Mouse (Mus musculus): ENCODE data around the gene Vpreb3. TPM values are rescaled to one million over a fixed set of nuclear protein-coding genes. Genes with fewer than 3 reads are reported as not detected.

The Vpreb3 gene
- polyA plus RNA-seq, 1 experiment from 2014 or later, result 0.48 TPM

GRCm38 (mm10) chr10:75936909-75937667 is 5.8 kb upstream of the Vpreb3 start:
- Histone ChIP-seq H3K27ac (no peak overlapping the region), H3K27me3 (ENCODE audit: poor library complexity, severe bottlenecking) (peaks cover 84% of the 10 kb centered on the region), H3K36me3 (replicated peaks) (no peaks in the 10 kb centered on the region), H3K4me1 (peaks cover 52% of the 10 kb centered on the region), H3K9me3 (no peaks in the 10 kb centered on the region), H3K4me3 (no peak overlapping the region)
- no peak for DNase-seq (ENCODE audit: extremely low spot score, low spot score)
- 31% methylated on average over 18 of the region's 18 CpGs for WGBS

GRCm38 (mm10) chr10:75937851-75938643 is 4.8 kb upstream of the Vpreb3 start:
- no peak overlapping the region for H3K27ac ChIP-seq
- peaks cover 42% of the 10 kb centered on the region for H3K4me1 ChIP-seq
- peaks cover 83% of the 10 kb centered on the region for H3K27me3 ChIP-seq (ENCODE audit: poor library complexity, severe bottlenecking)
- DNase-seq (ENCODE audit: extremely low spot score, low spot score), result no peak
- 63% methylated on average over 10 of the region's 10 CpGs for WGBS
- no peaks in the 10 kb centered on the region for H3K9me3 ChIP-seq
- no peak overlapping the region for H3K4me3 ChIP-seq
- H3K36me3 ChIP-seq (replicated peaks), result no peaks in the 10 kb centered on the region

GRCm38 (mm10) chr10:75939481-75940234 is 3.2 kb upstream of the Vpreb3 start:
- H3K27ac ChIP-seq, result 0 out of 2 replicates have a peak overlapping the region, but pooled peaks have one; percentile 1
- peaks cover 69% of the 10 kb centered on the region for H3K27me3 ChIP-seq (ENCODE audit: poor library complexity, severe bottlenecking)
- 50% methylated on average over 9 of the region's 9 CpGs for WGBS

GRCm38 (mm10) chr10:75940520-75940919 is 2.3 kb upstream of the Vpreb3 start, which contains the start of gene Gm867:
Gm867 (minus strand) TSS chr10:75940672.
- 86% methylated on average over 5 of the region's 5 CpGs for WGBS
- H3K4me1 ChIP-seq, result peaks cover 44% of the 10 kb centered on the region
- 0 out of 2 replicates have a peak within 1 kb of the TSS, but pooled peaks have one; percentile 1 for H3K27ac ChIP-seq
- H3K36me3 ChIP-seq (replicated peaks), result no peaks in the 10 kb centered on the region
- no peaks in the 10 kb centered on the region for H3K9me3 ChIP-seq
- H3K27me3 ChIP-seq (ENCODE audit: poor library complexity, severe bottlenecking), result peaks cover 60% of the 10 kb centered on the region
- DNase-seq (ENCODE audit: extremely low spot score, low spot score), result no peak
- no peak within 1 kb of the TSS for H3K4me3 ChIP-seq

More at GRCm38 (mm10) chr10:75939481-75940234, 3.2 kb upstream of the Vpreb3 start:
- no peaks in the 10 kb centered on the region for H3K36me3 ChIP-seq (replicated peaks)
- no peak for DNase-seq (ENCODE audit: extremely low spot score, low spot score)
- no peaks in the 10 kb centered on the region for H3K9me3 ChIP-seq
- H3K4me1 ChIP-seq, result peaks cover 49% of the 10 kb centered on the region
- H3K4me3 ChIP-seq, result no peak overlapping the region

- peaks cover 53% of the 10 kb centered on the region for H3K27me3 ChIP-seq (ENCODE audit: poor library complexity, severe bottlenecking)
- WGBS, result 63% methylated on average over 9 of the region's 9 CpGs
- H3K4me1 ChIP-seq, result peaks cover 37% of the 10 kb centered on the region
- H3K4me3 ChIP-seq, result no peak overlapping the region
- no peaks in the 10 kb centered on the region for H3K9me3 ChIP-seq
- DNase-seq (ENCODE audit: extremely low spot score, low spot score), result no peak
- no peak overlapping the region for H3K27ac ChIP-seq
- no peaks in the 10 kb centered on the region for H3K36me3 ChIP-seq (replicated peaks)
These were observed 1.6 kb upstream of the Vpreb3 start for GRCm38 (mm10) chr10:75941042-75941824.

GRCm38 (mm10) chr10:75944066-75944772 is 1.4 kb downstream of the Vpreb3 start:
- H3K36me3 ChIP-seq (replicated peaks), result no peaks in the 10 kb centered on the region
- no peak for DNase-seq (ENCODE audit: extremely low spot score, low spot score)
- WGBS, result 37% methylated on average over 11 of the region's 11 CpGs
- H3K4me1 ChIP-seq, result peaks cover 30% of the 10 kb centered on the region
- no peak overlapping the region for H3K27ac ChIP-seq
- peaks cover 44% of the 10 kb centered on the region for H3K27me3 ChIP-seq (ENCODE audit: poor library complexity, severe bottlenecking)
- no peak overlapping the region for H3K4me3 ChIP-seq
- H3K9me3 ChIP-seq, result no peaks in the 10 kb centered on the region

GRCm38 (mm10) chr10:75945213-75945612 is 2.4 kb downstream of the Vpreb3 start:
- 95% methylated on average over 7 of the region's 7 CpGs for WGBS
- Histone ChIP-seq H3K9me3 (no peaks in the 10 kb centered on the region), H3K27me3 (ENCODE audit: poor library complexity, severe bottlenecking) (peaks cover 44% of the 10 kb centered on the region), H3K4me1 (peaks cover 26% of the 10 kb centered on the region), H3K36me3 (replicated peaks) (no peaks in the 10 kb centered on the region), H3K4me3 (no peak overlapping the region), H3K27ac (no peak overlapping the region)
- DNase-seq (ENCODE audit: extremely low spot score, low spot score), result no peak

GRCm38 (mm10) chr10:75945896-75946295 is 3.0 kb downstream of the Vpreb3 start:
- no peak for DNase-seq (ENCODE audit: extremely low spot score, low spot score)
- Histone ChIP-seq H3K27ac (no peak overlapping the region), H3K4me3 (no peak overlapping the region), H3K4me1 (peaks cover 26% of the 10 kb centered on the region), H3K9me3 (no peaks in the 10 kb centered on the region), H3K27me3 (ENCODE audit: poor library complexity, severe bottlenecking) (peaks cover 48% of the 10 kb centered on the region), H3K36me3 (replicated peaks) (no peaks in the 10 kb centered on the region)
- WGBS, result 93% methylated on average over 7 of the region's 7 CpGs

GRCm38 (mm10) chr10:75948079-75948478 is 5.2 kb downstream of the Vpreb3 start:
- no peak for DNase-seq (ENCODE audit: extremely low spot score, low spot score)
- no peaks in the 10 kb centered on the region for H3K36me3 ChIP-seq (replicated peaks)
- H3K27me3 ChIP-seq (ENCODE audit: poor library complexity, severe bottlenecking), result peaks cover 47% of the 10 kb centered on the region
- H3K4me3 ChIP-seq, result no peak overlapping the region
- H3K4me1 ChIP-seq, result peaks cover 25% of the 10 kb centered on the region
- H3K9me3 ChIP-seq, result no peaks in the 10 kb centered on the region
- no peak overlapping the region for H3K27ac ChIP-seq
- WGBS, result 77% methylated on average over 5 of the region's 5 CpGs

GRCm38 (mm10) chr10:75949053-75950045 is 6.5 kb downstream of the Vpreb3 start:
- DNase-seq (ENCODE audit: extremely low spot score, low spot score), result no peak
- H3K9me3 ChIP-seq, result no peaks in the 10 kb centered on the region
- H3K27ac ChIP-seq, result no peak overlapping the region
- H3K27me3 ChIP-seq (ENCODE audit: poor library complexity, severe bottlenecking), result peaks cover 50% of the 10 kb centered on the region
- H3K4me3 ChIP-seq, result no peak overlapping the region
- peaks cover 21% of the 10 kb centered on the region for H3K4me1 ChIP-seq
- H3K36me3 ChIP-seq (replicated peaks), result no peaks in the 10 kb centered on the region
- 83% methylated on average over 22 of the region's 22 CpGs for WGBS

Data from forebrain, embryonic 10.5 days (tissue).